Mouse (Mus musculus) forebrain, embryonic 10.5 days (tissue): ENCODE results near the gene Egfl8. TPM values are rescaled to one million over a fixed set of nuclear protein-coding genes. Genes with fewer than 3 reads are reported as not detected.

Source experiments
- DNase-seq: peaks from one replicate; pipeline ENCODE4 v3.0.0-alpha.2; 2017; ENCODE audit warnings: low spot score; ENCODE audit errors: extremely low spot score
- H3K27ac ChIP-seq: fragments of 300-500 bp; sonication (generic); 2 replicates; pipeline ENCODE4 v1.5.1; 2016; ENCODE audit warnings: mild to moderate bottlenecking
- H3K27me3 ChIP-seq: fragments of 300-500 bp; sonication (generic); 2 replicates; pipeline ENCODE4 v1.6.1; 2016; ENCODE audit warnings: mild to moderate bottlenecking; ENCODE audit not compliant: poor library complexity, severe bottlenecking
- H3K36me3 ChIP-seq: fragments of 300-500 bp; sonication (generic); replicated peaks from 2 replicates; pipeline ENCODE4 v1.6.1; 2016; ENCODE audit warnings: mild to moderate bottlenecking, moderate library complexity
- H3K4me1 ChIP-seq: fragments of 300-500 bp; sonication (generic); 2 replicates; pipeline ENCODE4 v1.6.1; 2016
- H3K4me3 ChIP-seq: fragments of 300-500 bp; sonication (generic); 2 replicates; pipeline ENCODE4 v1.5.1; 2016; ENCODE audit warnings: mild to moderate bottlenecking, moderate library complexity
- H3K9me3 ChIP-seq: fragments of 300-500 bp; sonication (generic); 2 replicates; pipeline ENCODE4 v1.6.1; 2016; ENCODE audit warnings: mild to moderate bottlenecking, moderate library complexity
- WGBS: fragments of 180-500 bp; shearing (Covaris S2); methylation state at CpG from one replicate; pipeline ENCODE4 v1.1.7; 2016; 5-methylcytosine and 5-hydroxymethylcytosine counted together
- polyA plus RNA-seq: library from polyadenylated mRNA; unstranded; fragments of >200 nt; fragmentation: Nextera tagmentation; extraction: Ambion mirVana; gene quantifications from 2 replicates; pipeline ENCODE4 v1.2.1, GENCODE M21; 2016

Gene Egfl8
- polyA plus RNA-seq, 1 experiment from 2014 or later, result 1.6 TPM

- H3K9me3 ChIP-seq, result no peaks in the 10 kb centered on the region
- peak overlapping the region; percentile 99 for H3K4me3 ChIP-seq
- peaks cover 35% of the 10 kb centered on the region for H3K36me3 ChIP-seq
- no peaks in the 10 kb centered on the region for H3K27me3 ChIP-seq
- H3K4me1 ChIP-seq, result peaks cover 48% of the 10 kb centered on the region
- no peak for DNase-seq
- WGBS, result 92% methylated on average over 30 of the region's 30 CpGs
- 0 out of 2 replicates have a peak overlapping the region, but pooled peaks have one; percentile 17 for H3K27ac ChIP-seq
These were observed 30.2 kb upstream of the Egfl8 start for GRCm38 (mm10) chr17:34645831-34646511.

- 50% methylated on average over 10 of the region's 10 CpGs for WGBS
These were observed 29.6 kb upstream of the Egfl8 start for GRCm38 (mm10) chr17:34645256-34645829.

GRCm38 (mm10) chr17:34644608-34645007, 28.8 kb upstream of the Egfl8 start, which contains the start of gene Fkbpl:
Gene Fkbpl, plus strand, starts transcription at chr17:34644764.
- Histone ChIP-seq H3K4me3 (peak within 1 kb of the TSS; percentile 99), H3K27ac (peak within 1 kb of the TSS; percentile 80), H3K9me3 (no peaks in the 10 kb centered on the region), H3K4me1 (peaks cover 54% of the 10 kb centered on the region), H3K27me3 (no peaks in the 10 kb centered on the region), H3K36me3 (peaks cover 21% of the 10 kb centered on the region)
- 1% methylated on average over 16 of the region's 16 CpGs for WGBS
- peak; percentile 94 for DNase-seq

More at GRCm38 (mm10) chr17:34645256-34645829, 29.6 kb upstream of the Egfl8 start:
- DNase-seq, result no peak
- H3K27ac ChIP-seq, result peak overlapping the region; percentile 80
- no peaks in the 10 kb centered on the region for H3K9me3 ChIP-seq
- H3K4me3 ChIP-seq, result peak overlapping the region; percentile 99
- H3K4me1 ChIP-seq, result peaks cover 54% of the 10 kb centered on the region
- H3K36me3 ChIP-seq, result peaks cover 29% of the 10 kb centered on the region
- no peaks in the 10 kb centered on the region for H3K27me3 ChIP-seq

- 0 out of 2 replicates have a peak overlapping the region, but pooled peaks have one; percentile 99 for H3K4me3 ChIP-seq
- peaks cover 53% of the 10 kb centered on the region for H3K4me1 ChIP-seq
- H3K27me3 ChIP-seq, result no peaks in the 10 kb centered on the region
- no peaks in the 10 kb centered on the region for H3K9me3 ChIP-seq
- peaks cover 15% of the 10 kb centered on the region for H3K36me3 ChIP-seq
- WGBS, result 89% methylated on average over 10 of the region's 10 CpGs
- peak overlapping the region; percentile 80 for H3K27ac ChIP-seq
- no peak for DNase-seq
These were observed 28.2 kb upstream of the Egfl8 start for GRCm38 (mm10) chr17:34643944-34644343.

GRCm38 (mm10) chr17:34643379-34643778, 27.6 kb upstream of the Egfl8 start:
- Histone ChIP-seq H3K27me3 (no peaks in the 10 kb centered on the region), H3K4me3 (no peak overlapping the region), H3K36me3 (peaks cover 9% of the 10 kb centered on the region), H3K27ac (no peak overlapping the region), H3K9me3 (no peaks in the 10 kb centered on the region), H3K4me1 (peaks cover 47% of the 10 kb centered on the region)
- WGBS, result 93% methylated on average over 4 of the region's 4 CpGs
- no peak for DNase-seq

- Histone ChIP-seq H3K4me3 (no peak overlapping the region), H3K36me3 (peaks cover 9% of the 10 kb centered on the region), H3K27ac (peak overlapping the region; percentile 84), H3K4me1 (peaks cover 35% of the 10 kb centered on the region), H3K9me3 (no peaks in the 10 kb centered on the region), H3K27me3 (no peaks in the 10 kb centered on the region; the same call in 1 of the 2 replicates)
- no peak for DNase-seq
- WGBS, result 92% methylated on average over 3 of the region's 3 CpGs
These were observed 26.2 kb upstream of the Egfl8 start for GRCm38 (mm10) chr17:34641945-34642344.

- 20% methylated on average over 11 of the region's 11 CpGs for WGBS
- Histone ChIP-seq H3K27me3 (no peaks in the 10 kb centered on the region; the same call in 1 of the 2 replicates), H3K36me3 (peaks cover 4% of the 10 kb centered on the region), H3K4me1 (peaks cover 27% of the 10 kb centered on the region), H3K27ac (peak overlapping the region; percentile 84), H3K9me3 (no peaks in the 10 kb centered on the region), H3K4me3 (peak overlapping the region; percentile 7; the same call in 1 of the 2 replicates)
- DNase-seq, result peak; percentile 61
These were observed 25.2 kb upstream of the Egfl8 start for GRCm38 (mm10) chr17:34640778-34641601.

GRCm38 (mm10) chr17:34639461-34640255, 23.9 kb upstream of the Egfl8 start:
- H3K27ac ChIP-seq, result peak overlapping the region; percentile 51; the same call in 1 of the 2 replicates
- no peaks in the 10 kb centered on the region for H3K36me3 ChIP-seq
- 89% methylated on average over 7 of the region's 7 CpGs for WGBS
- no peak for DNase-seq
- H3K9me3 ChIP-seq, result no peaks in the 10 kb centered on the region
- H3K4me1 ChIP-seq, result peaks cover 14% of the 10 kb centered on the region
- no peaks in the 10 kb centered on the region; the same call in 1 of the 2 replicates for H3K27me3 ChIP-seq
- no peak overlapping the region for H3K4me3 ChIP-seq

- Histone ChIP-seq H3K9me3 (no peaks in the 10 kb centered on the region), H3K4me1 (peaks cover 21% of the 10 kb centered on the region), H3K27me3 (peaks cover 16% of the 10 kb centered on the region), H3K27ac (no peak overlapping the region), H3K4me3 (no peak overlapping the region), H3K36me3 (no peaks in the 10 kb centered on the region)
- WGBS, result 74% methylated on average over 3 of the region's 3 CpGs
- no peak for DNase-seq
These were observed 21.7 kb upstream of the Egfl8 start for GRCm38 (mm10) chr17:34637459-34637858.

- no peak for DNase-seq
- H3K27me3 ChIP-seq, result peaks cover 34% of the 10 kb centered on the region
- WGBS, result 69% methylated on average over 2 of the region's 2 CpGs
These were observed 19.9 kb upstream of the Egfl8 start for GRCm38 (mm10) chr17:34635671-34636070.

GRCm38 (mm10) chr17:34632261-34632691, 16.5 kb upstream of the Egfl8 start:
- Histone ChIP-seq H3K9me3 (no peaks in the 10 kb centered on the region), H3K36me3 (no peaks in the 10 kb centered on the region), H3K4me1 (peaks cover 58% of the 10 kb centered on the region), H3K27me3 (peaks cover 61% of the 10 kb centered on the region), H3K27ac (peak overlapping the region; percentile 60; the same call in 1 of the 2 replicates), H3K4me3 (peak overlapping the region; percentile 80)
- peak; percentile 49 for DNase-seq
- under 1% methylated on average over 26 of the region's 26 CpGs for WGBS

More at GRCm38 (mm10) chr17:34635671-34636070, 19.9 kb upstream of the Egfl8 start:
- Histone ChIP-seq H3K4me1 (peaks cover 29% of the 10 kb centered on the region), H3K4me3 (no peak overlapping the region), H3K27ac (no peak overlapping the region), H3K36me3 (no peaks in the 10 kb centered on the region), H3K9me3 (no peaks in the 10 kb centered on the region)

GRCm38 (mm10) chr17:34631647-34632046, 15.9 kb upstream of the Egfl8 start:
- H3K4me3 ChIP-seq, result peak overlapping the region; percentile 80
- 3% methylated on average over 12 of the region's 12 CpGs for WGBS
- H3K4me1 ChIP-seq, result peaks cover 61% of the 10 kb centered on the region
- peaks cover 61% of the 10 kb centered on the region for H3K27me3 ChIP-seq
- H3K27ac ChIP-seq, result 0 out of 2 replicates have a peak overlapping the region, but pooled peaks have one; percentile 60
- H3K36me3 ChIP-seq, result no peaks in the 10 kb centered on the region
- no peak for DNase-seq
- no peaks in the 10 kb centered on the region for H3K9me3 ChIP-seq
